Mouse (Mus musculus) kidney, adult 2 months (tissue): ENCODE measurements around the gene Fbxl15.

ENCODE experiments used
- CTCF ChIP-seq: fragments of 200-500 bp; conservative IDR thresholded peaks from 2 replicates; pipeline ENCODE4 v1.5.1; 2011; ENCODE audit warnings: low read depth, mild to moderate bottlenecking, control low read depth, low read length, moderate library complexity, mixed read lengths; ENCODE audit not compliant: insufficient read depth, insufficient read length
- POLR2A ChIP-seq: fragments of 200-500 bp; IDR thresholded peaks from one replicate; pipeline ENCODE4 v1.6.1; 2011; ENCODE audit warnings: low read depth, low read length, control low read depth

- no peak for TF ChIP-seq CTCF
- TF ChIP-seq POLR2A = no peak
These were observed 4.3 kb upstream of the Fbxl15 start for GRCm38 (mm10) chr19:46323716-46324115.
